Mouse (Mus musculus) midbrain, embryonic 11.5 days (tissue): ENCODE measurements around the gene Dcbld1. TPM values are rescaled to one million over a fixed set of nuclear protein-coding genes. Genes with fewer than 3 reads are reported as not detected.

Experiments
- ATAC-seq: fragments of 200-750 bp; cut with Nextera tagmentation; 2 replicates; pipeline ENCODE4 v1.8.0; 2017; ENCODE audit warnings: moderate TSS enrichment, moderate library complexity; ENCODE audit not compliant: low FRiP score
- DNase-seq: peaks from one replicate; pipeline ENCODE4 v3.0.0; 2015; ENCODE audit warnings: low spot score; ENCODE audit errors: missing footprints
- H3K27ac ChIP-seq: fragments of 300-500 bp; sonication (generic); 2 replicates; pipeline ENCODE4 v1.5.1; 2014; ENCODE audit warnings: low read depth, low read length
- H3K27me3 ChIP-seq: fragments of 300-500 bp; sonication (generic); 2 replicates; pipeline ENCODE4 v1.6.1; 2014; ENCODE audit warnings: mild to moderate bottlenecking, low read length, moderate library complexity, mixed read lengths; ENCODE audit not compliant: control insufficient read depth, insufficient read depth
- H3K36me3 ChIP-seq: fragments of 300-500 bp; sonication (generic); 2 replicates; pipeline ENCODE4 v1.6.1; 2014; ENCODE audit warnings: mild to moderate bottlenecking, low read length, moderate library complexity, mixed read lengths; ENCODE audit not compliant: control insufficient read depth, insufficient read depth
- H3K4me1 ChIP-seq: fragments of 300-500 bp; sonication (generic); 2 replicates; pipeline ENCODE4 v1.6.1; 2014; ENCODE audit warnings: low read length; ENCODE audit not compliant: control insufficient read depth, insufficient read depth
- H3K4me2 ChIP-seq: fragments of 300-500 bp; sonication (generic); 2 replicates; pipeline ENCODE4 v1.6.1; 2014; ENCODE audit warnings: mild to moderate bottlenecking, moderate library complexity
- H3K4me3 ChIP-seq: fragments of 300-500 bp; sonication (generic); 2 replicates; pipeline ENCODE4 v1.5.1; 2014; ENCODE audit warnings: low read depth, low read length
- H3K9ac ChIP-seq: fragments of 300-500 bp; sonication (generic); 2 replicates; pipeline ENCODE4 v1.6.1; 2014; ENCODE audit warnings: low read length
- H3K9me3 ChIP-seq: fragments of 300-500 bp; sonication (generic); 2 replicates; pipeline ENCODE4 v1.6.1; 2016; ENCODE audit warnings: low read length; ENCODE audit not compliant: control insufficient read depth
- WGBS: fragments of 180-500 bp; shearing (Covaris S2); extraction: QIAGEN DNeasy Blood & Tissue Kit; methylation state at CpG from one replicate; pipeline ENCODE4 v1.1.7; 2014; 5-methylcytosine and 5-hydroxymethylcytosine counted together
- polyA plus RNA-seq: library from polyadenylated mRNA; unstranded; fragments of >200 nt; fragmentation: Nextera tagmentation; extraction: Ambion mirVana; gene quantifications from 2 replicates; pipeline ENCODE4 v1.2.1, GENCODE M21; 2014

Dcbld1 gene
- polyA plus RNA-seq: 16.5 and 17.4 TPM in 2 replicates

DNA sequence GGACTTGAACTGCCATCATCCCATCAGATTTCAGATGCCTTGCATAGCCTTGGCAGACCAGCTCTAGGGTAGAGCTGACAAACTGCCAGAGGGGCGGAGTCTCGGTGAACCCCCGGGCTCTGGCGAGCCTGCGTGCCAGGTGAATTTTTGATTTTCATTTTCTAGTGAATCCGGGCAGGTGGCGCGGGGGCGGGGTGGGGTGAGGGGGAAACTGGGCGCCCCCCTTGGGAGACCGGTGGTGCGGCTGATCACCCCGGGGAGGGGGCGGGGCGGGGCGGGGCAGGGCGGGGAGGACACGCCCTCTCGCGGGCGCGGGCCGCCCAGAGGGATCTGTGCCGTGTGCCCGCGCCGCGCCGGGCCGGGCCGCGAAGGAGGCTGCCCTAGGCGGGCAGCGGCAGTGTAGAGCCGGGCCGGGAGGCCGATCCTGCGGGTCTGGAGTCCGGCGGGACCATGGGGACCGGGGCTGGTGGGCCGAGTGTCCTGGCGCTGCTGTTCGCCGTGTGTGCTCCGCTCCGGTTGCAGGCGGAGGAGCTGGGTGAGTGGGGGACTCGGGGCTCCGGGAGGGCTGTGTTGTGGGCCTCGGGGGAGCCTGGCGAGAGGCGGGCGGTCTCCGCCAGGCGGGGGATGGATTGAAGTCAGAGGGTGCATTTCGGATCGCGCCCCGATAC, at the start of gene Dcbld1:
Gene Dcbld1 (plus strand): TSS at position 319 of the 668 bp plus-strand sequence.
- no peaks in the 10 kb centered on the region for H3K9me3 ChIP-seq
- ATAC-seq (peak; percentile 96), DNase-seq (peak; percentile 96)
- peak within 1 kb of the TSS; percentile 44; the same call in 1 of the 2 replicates for H3K27ac ChIP-seq
- no peaks in the 10 kb centered on the region for H3K27me3 ChIP-seq
- 0% methylated on average over 39 of the region's 60 CpGs for WGBS
- H3K36me3 ChIP-seq: no peaks in the 10 kb centered on the region
- H3K4me1 ChIP-seq: peaks cover 5% of the 10 kb centered on the region; the same call in 1 of the 2 replicates
- peak within 1 kb of the TSS; percentile 85 for H3K9ac ChIP-seq
- peak within 1 kb of the TSS; percentile 72 for H3K4me3 ChIP-seq
- H3K4me2 ChIP-seq: peak within 1 kb of the TSS; percentile 61

DNA sequence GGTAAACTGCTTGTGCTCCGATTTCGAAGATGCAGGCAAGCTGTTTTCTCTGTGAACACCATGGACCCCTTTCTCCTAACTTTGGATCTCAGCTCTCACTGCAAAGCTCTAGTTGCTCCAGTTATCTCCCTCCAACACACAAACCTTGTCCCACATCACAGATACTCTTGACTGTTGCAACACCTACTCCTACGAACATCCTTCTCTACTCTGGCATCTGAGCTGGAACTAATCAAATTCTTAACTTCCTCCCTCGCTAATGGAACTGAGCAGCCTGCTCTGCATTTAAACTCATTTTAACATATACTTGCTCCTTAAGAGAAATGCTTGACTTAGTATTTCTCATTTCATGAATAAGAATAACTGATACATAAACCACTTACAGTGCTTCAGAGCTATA, 47.5 kb upstream of the Dcbld1 start:
- Histone ChIP-seq H3K9me3 (no peaks in the 10 kb centered on the region), H3K4me3 (no peak overlapping the region), H3K27ac (no peak overlapping the region), H3K4me2 (no peak overlapping the region), H3K4me1 (no peaks in the 10 kb centered on the region), H3K27me3 (no peaks in the 10 kb centered on the region), H3K36me3 (no peaks in the 10 kb centered on the region), H3K9ac (no peak overlapping the region)
- DNase-seq (peak; percentile 17), ATAC-seq (no peak)
- WGBS: 88% methylated on average over 4 of the region's 4 CpGs

DNA sequence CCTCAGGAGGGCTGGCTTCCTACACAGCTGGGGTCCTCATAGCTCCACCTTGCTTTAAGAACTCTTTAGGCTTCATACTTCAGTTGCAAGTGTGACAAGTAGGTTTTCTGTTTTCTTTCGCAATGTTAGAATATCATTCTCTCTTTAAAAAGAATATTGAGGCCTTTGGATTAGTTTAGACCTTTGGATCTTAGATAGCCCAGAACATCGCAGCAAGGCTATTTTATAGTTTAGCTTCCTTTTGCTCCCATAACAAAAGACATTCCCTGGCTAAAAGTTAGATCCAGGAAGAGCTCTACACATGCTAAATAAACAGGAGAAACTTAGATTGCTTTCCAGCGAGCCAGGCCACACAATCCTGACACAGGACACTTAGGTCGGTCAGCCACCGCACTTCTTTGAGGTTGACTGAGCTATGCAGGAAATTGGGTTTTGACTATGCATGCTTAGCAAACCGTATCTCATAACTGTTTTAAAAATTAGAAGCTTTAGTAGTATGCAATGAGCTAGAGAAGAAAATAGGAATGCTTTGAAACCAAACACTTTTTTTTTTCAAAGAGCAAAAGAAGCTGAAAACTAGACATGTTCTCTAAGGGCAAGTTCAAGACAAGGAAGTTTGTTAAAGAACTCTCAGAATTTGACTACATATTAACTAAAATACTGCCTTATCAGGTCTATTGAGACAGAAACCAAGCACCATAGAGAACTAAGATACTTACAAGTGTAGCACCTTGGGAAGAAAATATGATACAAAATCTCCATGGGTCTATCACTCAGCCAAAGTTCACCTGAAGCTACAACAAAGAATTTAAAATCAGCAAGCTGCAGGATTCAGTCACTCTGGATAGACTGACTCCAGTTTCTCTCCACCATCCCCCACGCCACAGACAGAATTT, 38.2 kb upstream of the Dcbld1 start, which contains the start of gene Ros1:
Gene Ros1 (minus strand): TSS at position 288 of the 896 bp plus-strand sequence.
- Histone ChIP-seq H3K27ac (no peak within 1 kb of the TSS), H3K9me3 (no peaks in the 10 kb centered on the region), H3K27me3 (no peaks in the 10 kb centered on the region), H3K4me1 (no peaks in the 10 kb centered on the region), H3K4me3 (no peak within 1 kb of the TSS), H3K4me2 (no peak within 1 kb of the TSS), H3K9ac (no peak within 1 kb of the TSS), H3K36me3 (no peaks in the 10 kb centered on the region)
- 84% methylated on average over 7 of the region's 7 CpGs for WGBS
- no peak for ATAC-seq
- DNase-seq: peak; percentile 56

- Histone ChIP-seq H3K4me3 (no peak overlapping the region), H3K27ac (no peak overlapping the region), H3K36me3 (no peaks in the 10 kb centered on the region), H3K9me3 (no peaks in the 10 kb centered on the region), H3K4me2 (no peak overlapping the region), H3K27me3 (no peaks in the 10 kb centered on the region), H3K9ac (no peak overlapping the region), H3K4me1 (no peaks in the 10 kb centered on the region)
- ATAC-seq (no peak), DNase-seq (no peak)
- 81% methylated on average over 2 of the region's 2 CpGs for WGBS
These were observed 29.4 kb upstream of the Dcbld1 start for GRCm38 (mm10) chr10:52204006-52204405.

DNA sequence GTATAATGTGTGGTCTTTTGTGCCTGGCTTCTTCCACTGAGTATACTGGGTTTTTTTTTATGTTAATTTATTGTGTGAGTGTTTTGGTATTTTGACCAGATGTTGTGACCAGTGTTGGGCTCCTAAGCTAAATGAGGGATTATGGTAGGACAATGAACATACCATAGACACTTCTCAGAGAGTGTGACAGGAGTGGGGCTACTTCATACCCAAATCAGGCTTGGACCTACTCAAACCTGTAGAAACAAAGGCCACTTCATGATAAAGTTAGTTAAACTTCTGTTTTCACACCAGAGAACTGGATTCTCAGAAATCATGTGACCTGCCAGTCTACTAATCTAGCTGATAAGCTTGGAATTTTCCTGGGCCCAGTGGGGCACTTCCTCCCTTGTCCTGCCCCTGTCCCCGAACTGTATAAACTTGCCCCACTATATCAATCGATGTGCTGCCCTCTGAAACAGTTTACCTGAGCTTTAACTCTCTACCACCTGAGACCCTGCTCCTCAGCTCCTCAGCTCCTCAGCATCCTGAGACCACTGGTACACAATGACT, 18.1 kb upstream of the Dcbld1 start:
- ATAC-seq: no peak
- WGBS: 82% methylated on average over 2 of the region's 2 CpGs
- no peaks in the 10 kb centered on the region for H3K9me3 ChIP-seq

DNA sequence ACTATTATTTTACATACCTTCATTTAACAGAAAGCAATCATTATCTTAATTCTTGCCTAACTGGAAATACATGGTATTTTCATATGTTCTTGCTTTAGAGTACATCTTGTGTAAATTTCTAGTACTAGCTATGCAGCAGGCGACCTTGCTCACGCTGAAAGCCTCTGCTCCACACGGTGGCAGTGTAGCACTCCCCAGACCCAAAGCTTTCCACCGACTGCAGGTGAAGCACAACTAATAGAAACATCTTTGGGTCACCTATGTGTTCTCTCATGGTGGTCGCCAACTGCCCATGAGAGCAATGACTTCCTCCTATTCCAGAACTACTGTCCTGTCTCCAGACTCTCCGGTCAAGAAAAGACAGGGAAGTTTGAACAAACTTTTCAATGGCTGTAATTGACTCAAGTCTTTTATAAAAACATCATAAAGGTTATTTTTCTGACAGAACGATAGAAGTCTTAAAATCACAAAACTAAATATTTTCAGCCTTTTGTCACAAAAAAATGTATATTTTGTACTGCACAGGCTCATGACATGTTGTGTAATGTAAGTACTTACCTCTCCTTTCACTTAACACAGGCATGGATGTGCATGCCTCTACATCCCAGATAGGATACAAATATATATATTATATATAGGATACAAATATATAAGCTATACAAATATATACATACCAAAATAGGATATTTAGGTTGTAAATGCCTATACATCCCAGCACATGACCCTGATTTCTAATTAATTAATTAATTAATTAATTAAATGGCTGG, 16.4 kb upstream of the Dcbld1 start:
- 27% methylated on average over 7 of the region's 7 CpGs for WGBS
- peak; percentile 90 for DNase-seq
- Histone ChIP-seq H3K9ac (no peak overlapping the region), H3K4me2 (no peak overlapping the region), H3K27me3 (no peaks in the 10 kb centered on the region), H3K36me3 (no peaks in the 10 kb centered on the region), H3K4me3 (no peak overlapping the region), H3K4me1 (no peaks in the 10 kb centered on the region), H3K9me3 (no peaks in the 10 kb centered on the region), H3K27ac (no peak overlapping the region)
- 0 out of 2 replicates have a peak, but pooled peaks have one; percentile 57 for ATAC-seq

More for the DNA sequence above, 18.1 kb upstream of the Dcbld1 start:
- Histone ChIP-seq H3K36me3 (no peaks in the 10 kb centered on the region), H3K9ac (no peak overlapping the region), H3K4me3 (no peak overlapping the region), H3K4me1 (no peaks in the 10 kb centered on the region), H3K4me2 (no peak overlapping the region), H3K27me3 (no peaks in the 10 kb centered on the region), H3K27ac (no peak overlapping the region)
- no peak for DNase-seq

DNA sequence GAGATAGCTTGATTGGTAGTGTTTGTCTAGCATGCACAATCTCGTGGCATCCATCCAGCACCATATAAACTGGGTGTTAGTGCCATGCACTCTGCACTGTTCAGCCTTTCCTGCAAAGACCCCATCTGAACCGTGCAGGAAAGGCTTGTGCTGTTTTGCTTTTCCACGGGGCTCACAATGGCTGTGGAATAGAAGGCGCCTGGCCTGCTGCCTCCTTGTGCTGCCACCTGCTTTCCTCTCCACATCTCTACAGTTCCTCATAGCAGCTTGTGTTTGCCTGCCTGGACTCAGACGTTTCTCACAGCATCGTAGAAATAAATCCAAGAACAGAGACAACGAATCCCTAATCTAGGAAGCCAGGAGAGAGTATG, 15.9 kb upstream of the Dcbld1 start:
- H3K27ac ChIP-seq: no peak overlapping the region
- no peaks in the 10 kb centered on the region for H3K4me1 ChIP-seq
- 53% methylated on average over 7 of the region's 7 CpGs for WGBS
- no peak overlapping the region for H3K4me3 ChIP-seq
- H3K36me3 ChIP-seq: no peaks in the 10 kb centered on the region
- H3K27me3 ChIP-seq: no peaks in the 10 kb centered on the region
- DNase-seq: peak; percentile 83
- no peak overlapping the region for H3K4me2 ChIP-seq
- no peaks in the 10 kb centered on the region for H3K9me3 ChIP-seq
- 0 out of 2 replicates have a peak, but pooled peaks have one; percentile 11 for ATAC-seq
- H3K9ac ChIP-seq: no peak overlapping the region

- WGBS: 89% methylated on average over 3 of the region's 3 CpGs
- no peaks in the 10 kb centered on the region for H3K36me3 ChIP-seq
- no peaks in the 10 kb centered on the region for H3K4me1 ChIP-seq
- H3K9ac ChIP-seq: no peak overlapping the region
- H3K27me3 ChIP-seq: no peaks in the 10 kb centered on the region
- no peak for DNase-seq
- ATAC-seq: no peak
- no peaks in the 10 kb centered on the region for H3K9me3 ChIP-seq
- no peak overlapping the region for H3K4me3 ChIP-seq
- no peak overlapping the region for H3K27ac ChIP-seq
- no peak overlapping the region for H3K4me2 ChIP-seq
These were observed 13.8 kb upstream of the Dcbld1 start for GRCm38 (mm10) chr10:52219600-52219999.
